Mouse (Mus musculus): ENCODE data around the gene Cabp2. TPM values are rescaled to one million over a fixed set of nuclear protein-coding genes. Genes with fewer than 3 reads are reported as not detected.
A peak's percentile ranks its signal among the peaks of the same experiment; 100 is the strongest.
"Not testable (repeated sequence)": the region's sequence is repeated elsewhere in the genome, so short reads cannot be mapped to it uniquely, and the experiment has no call there.

Cabp2 gene
- 0.25 and 0.32 TPM in 2 replicates for polyA plus RNA-seq (2015; fragmentation: Nextera tagmentation; extraction: Ambion mirVana)

DNA sequence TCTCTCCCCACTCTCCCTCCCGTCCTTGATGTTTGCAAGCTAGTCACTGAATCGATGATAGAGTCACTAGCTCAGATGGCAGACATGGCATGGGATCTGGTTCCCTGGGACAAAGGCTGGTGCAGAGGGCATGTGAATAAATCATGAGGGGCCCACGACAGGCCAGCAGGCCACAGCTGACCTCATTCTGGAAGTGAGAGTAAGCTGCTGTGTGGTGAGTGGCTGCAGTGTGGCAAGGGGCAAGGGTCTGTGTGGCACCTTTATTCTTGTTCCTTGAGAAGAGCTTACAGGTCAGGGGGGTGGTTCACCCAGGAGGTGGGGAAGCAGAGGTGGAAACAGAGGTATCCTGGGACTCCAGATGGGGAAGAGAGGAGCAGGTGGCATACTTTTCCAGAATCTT, at the start of gene Cabp2:
TSS of gene Cabp2 (plus strand) at position 185 of the 400 bp plus-strand sequence.
- H3K36me3 ChIP-seq (ENCODE audit: control insufficient read depth, insufficient read depth) = no peaks in the 10 kb centered on the region
- peak within 1 kb of the TSS; percentile 46 for H3K9ac ChIP-seq (ENCODE audit: low read depth, low read length)
- H3K4me1 ChIP-seq (ENCODE audit: control insufficient read depth, low read depth, low read length) = peaks cover 22% of the 10 kb centered on the region
- WGBS (ENCODE audit: insufficient replicate concordance) = 58% methylated on average over 3 of the region's 3 CpGs
- ATAC-seq (ENCODE audit: low read depth) = no peak
- H3K27ac ChIP-seq (ENCODE audit: low read length) = peak within 1 kb of the TSS; percentile 43
- peak within 1 kb of the TSS; percentile 3; the same call in 1 of the 2 replicates for H3K4me3 ChIP-seq (ENCODE audit: low read depth, low read length)
- peak within 1 kb of the TSS; percentile 39 for H3K4me2 ChIP-seq (ENCODE audit: low read depth, low read length)
- no peaks in the 10 kb centered on the region for H3K9me3 ChIP-seq (replicated peaks; ENCODE audit: control insufficient read depth, low read length)
- 0 out of 2 replicates have a peak, but pooled peaks cover 2% of the 10 kb centered on the region for H3K27me3 ChIP-seq (ENCODE audit: control insufficient read depth, insufficient read depth, low read depth, low read length)

- 45% methylated on average over 7 of the region's 7 CpGs for WGBS (ENCODE audit: insufficient replicate concordance)
- no peaks in the 10 kb centered on the region for H3K27me3 ChIP-seq (ENCODE audit: control insufficient read depth, insufficient read depth, low read depth, low read length)
- H3K9ac ChIP-seq (ENCODE audit: low read depth, low read length) = no peak overlapping the region
- H3K4me3 ChIP-seq (ENCODE audit: low read depth, low read length) = no peak overlapping the region
- no peak for ATAC-seq (ENCODE audit: low read depth)
- H3K9me3 ChIP-seq (replicated peaks; ENCODE audit: control insufficient read depth, low read length) = no peaks in the 10 kb centered on the region
- peaks cover 12% of the 10 kb centered on the region for H3K4me1 ChIP-seq (ENCODE audit: control insufficient read depth, low read depth, low read length)
- peak overlapping the region; percentile 60 for H3K27ac ChIP-seq (ENCODE audit: low read length)
- no peaks in the 10 kb centered on the region; the same call in 1 of the 2 replicates for H3K36me3 ChIP-seq (ENCODE audit: control insufficient read depth, insufficient read depth)
- H3K4me2 ChIP-seq (ENCODE audit: low read depth, low read length) = no peak overlapping the region
These were observed 48.7 kb upstream of the Cabp2 start for GRCm38 (mm10) chr19:4032668-4033067.

DNA sequence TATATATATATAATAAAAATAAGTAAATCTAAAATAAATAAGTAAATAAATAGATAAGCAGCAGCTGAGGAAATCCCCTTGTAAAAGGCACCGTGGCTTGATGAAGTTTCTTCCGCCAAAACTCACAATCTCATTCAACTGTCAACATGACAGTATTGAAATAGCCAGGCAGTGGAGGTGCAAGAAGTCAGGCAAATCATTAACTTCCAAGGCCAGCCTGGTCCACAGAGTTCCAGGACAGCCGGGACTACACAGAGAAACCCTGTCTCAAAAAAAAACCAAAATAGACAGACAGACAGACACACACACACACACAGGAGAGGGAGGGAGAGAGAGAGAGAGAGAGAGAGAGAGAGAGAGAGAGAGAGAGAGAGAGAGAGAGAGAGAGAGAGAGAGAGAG, 48.1 kb upstream of the Cabp2 start:
- H3K27me3 ChIP-seq (ENCODE audit: control insufficient read depth, insufficient read depth, low read depth, low read length) = no peaks in the 10 kb centered on the region
- 57% methylated on average over 3 of the region's 3 CpGs for WGBS (ENCODE audit: insufficient replicate concordance)
- no peak overlapping the region for H3K4me3 ChIP-seq (ENCODE audit: low read depth, low read length)
- H3K27ac ChIP-seq (ENCODE audit: low read length) = peak overlapping the region; percentile 60
- H3K9ac ChIP-seq (ENCODE audit: low read depth, low read length) = no peak overlapping the region
- H3K4me2 ChIP-seq (ENCODE audit: low read depth, low read length) = no peak overlapping the region
- ATAC-seq (ENCODE audit: low read depth) = peak; percentile 57
- H3K9me3 ChIP-seq (replicated peaks; ENCODE audit: control insufficient read depth, low read length) = no peaks in the 10 kb centered on the region
- H3K36me3 ChIP-seq (ENCODE audit: control insufficient read depth, insufficient read depth) = no peaks in the 10 kb centered on the region; the same call in 1 of the 2 replicates
- peaks cover 17% of the 10 kb centered on the region for H3K4me1 ChIP-seq (ENCODE audit: control insufficient read depth, low read depth, low read length)

- 60% methylated on average over 5 of the region's 5 CpGs for WGBS (ENCODE audit: insufficient replicate concordance)
- Histone ChIP-seq H3K4me1 (ENCODE audit: control insufficient read depth, low read depth, low read length) (peaks cover 19% of the 10 kb centered on the region), H3K4me2 (ENCODE audit: low read depth, low read length) (no peak overlapping the region), H3K9ac (ENCODE audit: low read depth, low read length) (no peak overlapping the region), H3K27me3 (ENCODE audit: control insufficient read depth, insufficient read depth, low read depth, low read length) (no peaks in the 10 kb centered on the region), H3K4me3 (ENCODE audit: low read depth, low read length) (no peak overlapping the region), H3K27ac (ENCODE audit: low read length) (peak overlapping the region; percentile 8; the same call in 1 of the 2 replicates), H3K9me3 (replicated peaks; ENCODE audit: control insufficient read depth, low read length) (no peaks in the 10 kb centered on the region), H3K36me3 (ENCODE audit: control insufficient read depth, insufficient read depth) (no peaks in the 10 kb centered on the region; the same call in 1 of the 2 replicates)
- no peak for ATAC-seq (ENCODE audit: low read depth)
These were observed 47.6 kb upstream of the Cabp2 start for GRCm38 (mm10) chr19:4033742-4034141.

DNA sequence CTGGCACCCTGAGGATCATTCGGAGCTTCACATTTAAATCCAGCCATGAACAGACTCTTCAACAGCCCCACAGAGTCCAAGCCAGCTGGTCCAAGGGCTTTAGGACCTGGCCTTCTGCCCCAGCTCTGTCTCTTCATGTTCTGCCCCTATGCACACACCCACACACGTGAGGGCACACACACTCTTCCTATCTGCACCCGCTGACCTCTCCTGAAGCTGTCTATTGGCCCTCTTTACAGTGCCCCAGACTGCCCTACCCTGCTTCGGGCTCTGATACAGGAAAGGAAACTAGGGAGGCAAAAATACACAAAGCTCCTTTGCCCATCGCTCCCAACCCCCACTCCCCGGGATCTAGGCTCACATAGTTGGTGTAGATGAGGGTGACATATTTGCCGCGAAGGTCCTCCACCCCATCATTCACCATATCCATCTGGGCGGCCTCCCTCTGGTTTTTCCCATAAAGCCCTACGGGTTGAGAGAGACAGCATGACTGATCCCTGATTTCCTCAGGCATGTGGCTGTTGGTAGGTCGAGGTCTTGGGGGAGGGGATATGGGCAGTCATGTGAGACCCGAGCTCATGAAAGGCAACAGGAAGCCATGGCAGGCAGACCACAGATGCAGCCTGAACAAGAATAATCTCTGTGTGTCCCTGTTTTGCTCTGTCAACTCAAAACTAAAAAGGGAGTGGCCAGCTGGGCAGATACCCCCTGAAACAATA, 44.9 kb upstream of the Cabp2 start:
- Histone ChIP-seq H3K9ac (ENCODE audit: low read depth, low read length) (peak overlapping the region; percentile 15; the same call in 1 of the 2 replicates), H3K27ac (ENCODE audit: low read length) (peak overlapping the region; percentile 52)
- peak; percentile 35 for ATAC-seq (ENCODE audit: low read depth)

DNA sequence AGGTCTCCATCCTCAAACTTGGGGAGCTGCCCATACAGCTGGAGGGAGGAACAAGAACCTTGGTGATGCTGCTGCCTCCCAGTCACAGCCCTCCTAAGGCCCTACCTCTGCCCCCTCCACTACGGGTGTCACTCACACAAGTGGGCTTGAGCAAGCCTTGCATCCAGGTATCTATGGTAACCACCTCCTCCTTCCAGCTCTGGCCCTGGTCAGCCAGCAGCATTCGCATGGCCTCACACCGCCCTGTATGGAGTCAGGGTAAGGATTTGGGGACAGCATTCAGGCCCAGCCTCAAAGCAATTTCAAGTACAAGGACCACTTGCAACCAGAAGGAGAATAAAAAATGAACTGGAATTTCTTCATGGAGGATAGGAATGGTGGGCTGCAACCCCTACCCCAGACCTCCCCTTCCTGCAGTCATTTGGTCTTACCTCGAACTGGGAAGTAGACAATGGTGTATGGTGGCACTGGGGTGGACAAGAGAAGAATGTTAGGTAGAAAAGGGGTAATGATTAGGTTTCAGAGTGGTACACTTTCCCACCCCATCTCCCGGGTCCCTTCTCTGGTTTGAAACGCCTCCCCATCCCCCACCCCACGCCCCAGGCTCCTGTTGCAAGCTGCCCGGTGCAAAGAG, 44.1 kb upstream of the Cabp2 start:
- Histone ChIP-seq H3K4me2 (ENCODE audit: low read depth, low read length) (peak overlapping the region; percentile 89), H3K27ac (ENCODE audit: low read length) (peak overlapping the region; percentile 78), H3K4me1 (ENCODE audit: control insufficient read depth, low read depth, low read length) (peaks cover 19% of the 10 kb centered on the region), H3K4me3 (ENCODE audit: low read depth, low read length) (peak overlapping the region; percentile 70), H3K9ac (ENCODE audit: low read depth, low read length) (peak overlapping the region; percentile 80)
- ATAC-seq (ENCODE audit: low read depth); H3K36me3 ChIP-seq (ENCODE audit: control insufficient read depth, insufficient read depth); H3K9me3 ChIP-seq (replicated peaks; ENCODE audit: control insufficient read depth, low read length); H3K27me3 ChIP-seq (ENCODE audit: control insufficient read depth, insufficient read depth, low read depth, low read length): not testable (repeated sequence)
- WGBS (ENCODE audit: insufficient replicate concordance) = 20% methylated on average over 7 of the region's 8 CpGs

More for the DNA sequence above, 44.9 kb upstream of the Cabp2 start:
- H3K4me2 ChIP-seq (ENCODE audit: low read depth, low read length) = peak overlapping the region; percentile 53
- no peaks in the 10 kb centered on the region for H3K27me3 ChIP-seq (ENCODE audit: control insufficient read depth, insufficient read depth, low read depth, low read length)
- peak overlapping the region; percentile 39 for H3K4me3 ChIP-seq (ENCODE audit: low read depth, low read length)
- peaks cover 19% of the 10 kb centered on the region for H3K4me1 ChIP-seq (ENCODE audit: control insufficient read depth, low read depth, low read length)
- no peaks in the 10 kb centered on the region for H3K9me3 ChIP-seq (replicated peaks; ENCODE audit: control insufficient read depth, low read length)
- H3K36me3 ChIP-seq (ENCODE audit: control insufficient read depth, insufficient read depth) = no peaks in the 10 kb centered on the region; the same call in 1 of the 2 replicates
- 48% methylated on average over 12 of the region's 12 CpGs for WGBS (ENCODE audit: insufficient replicate concordance)

DNA sequence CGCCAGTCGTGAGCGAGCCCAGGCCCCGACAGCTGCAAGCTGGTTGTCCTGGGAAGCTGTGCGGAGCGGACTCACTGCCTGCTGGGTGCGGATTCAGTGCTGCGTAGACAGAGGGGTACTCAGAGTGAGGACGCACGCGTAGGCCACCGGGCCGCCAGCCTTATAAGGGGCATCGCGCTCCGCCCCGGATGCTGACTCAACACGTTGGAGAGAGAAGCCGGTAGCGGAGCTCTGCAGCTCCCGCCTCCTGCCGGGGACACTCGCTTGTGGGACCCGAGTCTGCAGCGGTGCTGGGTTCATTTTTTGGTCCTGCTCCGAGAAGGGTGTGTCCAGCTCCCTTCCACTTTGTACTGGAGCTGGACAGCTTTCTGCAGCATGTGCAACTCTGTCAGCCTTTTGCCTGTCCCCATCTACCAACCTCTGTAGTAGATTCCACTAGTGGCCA, 43.6 kb upstream of the Cabp2 start, which contains the start of gene Gstp1:
TSS of gene Gstp1 (minus strand) at position 198 of the 445 bp plus-strand sequence.
- Histone ChIP-seq H3K9ac (ENCODE audit: low read depth, low read length) (peak within 1 kb of the TSS; percentile 80), H3K27ac (ENCODE audit: low read length) (peak within 1 kb of the TSS; percentile 78), H3K4me3 (ENCODE audit: low read depth, low read length) (peak within 1 kb of the TSS; percentile 70), H3K27me3 (ENCODE audit: control insufficient read depth, insufficient read depth, low read depth, low read length) (no peaks in the 10 kb centered on the region), H3K4me2 (ENCODE audit: low read depth, low read length) (peak within 1 kb of the TSS; percentile 89), H3K9me3 (replicated peaks; ENCODE audit: control insufficient read depth, low read length) (no peaks in the 10 kb centered on the region), H3K4me1 (ENCODE audit: control insufficient read depth, low read depth, low read length) (peaks cover 19% of the 10 kb centered on the region), H3K36me3 (ENCODE audit: control insufficient read depth, insufficient read depth) (no peaks in the 10 kb centered on the region; the same call in 1 of the 2 replicates)
- under 1% methylated on average over 26 of the region's 26 CpGs for WGBS (ENCODE audit: insufficient replicate concordance)
- ATAC-seq (ENCODE audit: low read depth) = peak; percentile 79

- H3K27me3 ChIP-seq (ENCODE audit: control insufficient read depth, insufficient read depth, low read depth, low read length); ATAC-seq (ENCODE audit: low read depth); H3K9me3 ChIP-seq (replicated peaks; ENCODE audit: control insufficient read depth, low read length); H3K27ac ChIP-seq (ENCODE audit: low read length); H3K4me3 ChIP-seq (ENCODE audit: low read depth, low read length); H3K36me3 ChIP-seq (ENCODE audit: control insufficient read depth, insufficient read depth); H3K9ac ChIP-seq (ENCODE audit: low read depth, low read length); H3K4me2 ChIP-seq (ENCODE audit: low read depth, low read length): not testable (repeated sequence)
- H3K4me1 ChIP-seq (ENCODE audit: control insufficient read depth, low read depth, low read length) = peaks cover 32% of the 10 kb centered on the region
- WGBS (ENCODE audit: insufficient replicate concordance) = 74% methylated on average over 5 of the region's 5 CpGs
These were observed 40.4 kb upstream of the Cabp2 start for GRCm38 (mm10) chr19:4040941-4041340.

- not testable (repeated sequence) for H3K36me3 ChIP-seq (ENCODE audit: control insufficient read depth, insufficient read depth); H3K9ac ChIP-seq (ENCODE audit: low read depth, low read length); H3K9me3 ChIP-seq (replicated peaks; ENCODE audit: control insufficient read depth, low read length); H3K27me3 ChIP-seq (ENCODE audit: control insufficient read depth, insufficient read depth, low read depth, low read length); ATAC-seq (ENCODE audit: low read depth); H3K4me3 ChIP-seq (ENCODE audit: low read depth, low read length); H3K4me2 ChIP-seq (ENCODE audit: low read depth, low read length); H3K27ac ChIP-seq (ENCODE audit: low read length)
- peaks cover 32% of the 10 kb centered on the region for H3K4me1 ChIP-seq (ENCODE audit: control insufficient read depth, low read depth, low read length)
- 75% methylated on average over 3 of the region's 4 CpGs for WGBS (ENCODE audit: insufficient replicate concordance)
These were observed 39.9 kb upstream of the Cabp2 start for GRCm38 (mm10) chr19:4041500-4041899.

Data from liver, embryonic 16.5 days (tissue).